Mouse (Mus musculus) intestine, postnatal 0 days (tissue): Measurements from ENCODE around the gene Jaml. TPM values are rescaled to one million over a fixed set of nuclear protein-coding genes. Genes with fewer than 3 reads are reported as not detected.

Source experiments
- ATAC-seq: fragments of 200-750 bp; cut with Nextera tagmentation; 2 replicates; pipeline ENCODE4 v1.8.0; 2017; ENCODE audit warnings: mild to moderate bottlenecking, moderate TSS enrichment, moderate library complexity
- H3K27ac ChIP-seq: fragments of 300-500 bp; sonication (generic); 2 replicates; pipeline ENCODE4 v1.5.1; 2014; ENCODE audit warnings: mild to moderate bottlenecking, low read depth, low read length, moderate library complexity
- H3K27me3 ChIP-seq: fragments of 300-500 bp; sonication (generic); replicated peaks from 2 replicates; pipeline ENCODE4 v1.6.1; 2014; ENCODE audit warnings: low read length, mixed read lengths; ENCODE audit not compliant: control insufficient read depth, insufficient read depth
- H3K36me3 ChIP-seq: fragments of 300-500 bp; sonication (generic); 2 replicates; pipeline ENCODE4 v1.6.1; 2014; ENCODE audit warnings: mild to moderate bottlenecking, moderate library complexity; ENCODE audit not compliant: control insufficient read depth, insufficient read depth
- H3K4me1 ChIP-seq: fragments of 300-500 bp; sonication (generic); replicated peaks from 2 replicates; pipeline ENCODE4 v1.6.1; 2014; ENCODE audit warnings: antibody characterized with exemption, low read length, mixed read lengths; ENCODE audit not compliant: control insufficient read depth, insufficient read depth
- H3K4me2 ChIP-seq: fragments of 300-500 bp; sonication (generic); replicated peaks from 2 replicates; pipeline ENCODE4 v1.6.1; 2014; ENCODE audit warnings: low read depth, mild to moderate bottlenecking, moderate library complexity
- H3K4me3 ChIP-seq: fragments of 300-500 bp; sonication (generic); 2 replicates; pipeline ENCODE4 v1.5.1; 2014; ENCODE audit warnings: low read depth, low read length
- H3K9ac ChIP-seq: fragments of 300-500 bp; sonication (generic); 2 replicates; pipeline ENCODE4 v1.6.1; 2014; ENCODE audit warnings: mild to moderate bottlenecking, low read depth, low read length
- H3K9me3 ChIP-seq: fragments of 300-500 bp; sonication (generic); 2 replicates; pipeline ENCODE4 v1.6.1; 2016; ENCODE audit warnings: mixed run types; ENCODE audit not compliant: control insufficient read depth
- CTCF ChIP-seq: sonication (generic); IDR thresholded peaks from 2 replicates; pipeline ENCODE4 v1.5.1; 2016; ENCODE audit warnings: low read depth, mild to moderate bottlenecking, control low read depth, antibody characterized with exemption, moderate library complexity
- WGBS: fragments of 180-500 bp; shearing (Covaris S2); extraction: QIAGEN DNeasy Blood & Tissue Kit; methylation state at CpG from one replicate; pipeline ENCODE4 v1.1.7; 2014; 5-methylcytosine and 5-hydroxymethylcytosine counted together
- polyA plus RNA-seq: library from polyadenylated mRNA; unstranded; fragments of >200 nt; fragmentation: Nextera tagmentation; extraction: Ambion mirVana; gene quantifications from 2 replicates; pipeline ENCODE4 v1.2.1, GENCODE M21; 2015

The Jaml gene
- polyA plus RNA-seq, 1 experiment from 2014 or later, result 221 TPM

DNA sequence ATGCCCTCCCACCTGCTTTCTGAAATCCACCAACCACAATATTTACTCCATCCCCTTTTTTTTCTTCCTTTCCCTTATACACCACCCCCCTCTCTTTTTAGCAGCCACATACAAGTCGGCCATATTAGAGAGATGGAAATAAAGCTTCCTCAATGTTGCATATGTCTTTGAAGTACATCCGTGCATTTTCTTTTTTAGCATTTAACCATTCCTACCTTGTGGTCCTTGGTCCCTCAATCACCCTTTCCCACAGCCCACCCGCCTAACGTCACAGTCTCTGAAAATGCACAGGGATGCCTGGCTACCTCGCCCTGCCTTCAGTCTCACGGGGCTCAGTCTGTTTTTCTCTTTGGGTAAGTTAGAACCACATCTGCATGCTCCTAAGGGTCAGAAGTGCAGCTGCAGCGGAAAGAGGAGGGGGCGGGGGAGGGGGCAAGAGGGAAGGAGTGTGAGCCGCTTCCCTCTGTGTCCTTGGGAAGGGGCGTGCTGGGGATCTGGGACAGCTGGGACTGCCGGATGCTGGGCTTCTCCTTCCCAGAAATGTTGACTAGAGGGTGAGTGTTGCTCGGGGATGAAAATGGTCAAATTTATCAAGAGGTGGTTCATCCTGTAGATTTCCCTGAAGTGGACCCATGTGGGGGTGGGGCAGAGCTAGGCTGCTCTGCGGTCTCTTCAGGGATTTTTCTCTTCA lies 38.9 kb downstream of the Jaml start, which contains the start of gene Scn2b:
TSS of gene Scn2b (plus strand) at position 42 of the 691 bp plus-strand sequence.
- peak within 1 kb of the TSS; percentile 23 for H3K27ac ChIP-seq
- no peaks in the 10 kb centered on the region for H3K36me3 ChIP-seq
- no peak for ATAC-seq
- TF ChIP-seq CTCF, result no peak
- no peaks in the 10 kb centered on the region for H3K27me3 ChIP-seq
- H3K9ac ChIP-seq, result 0 out of 2 replicates have a peak within 1 kb of the TSS, but pooled peaks have one; percentile 22
- peaks cover 16% of the 10 kb centered on the region; the same call in 1 of the 2 replicates for H3K4me1 ChIP-seq
- peak within 1 kb of the TSS; percentile 35 for H3K4me3 ChIP-seq
- WGBS, result 14% methylated on average over 13 of the region's 13 CpGs
- H3K9me3 ChIP-seq, result no peaks in the 10 kb centered on the region
- H3K4me2 ChIP-seq, result peak within 1 kb of the TSS; percentile 55

DNA sequence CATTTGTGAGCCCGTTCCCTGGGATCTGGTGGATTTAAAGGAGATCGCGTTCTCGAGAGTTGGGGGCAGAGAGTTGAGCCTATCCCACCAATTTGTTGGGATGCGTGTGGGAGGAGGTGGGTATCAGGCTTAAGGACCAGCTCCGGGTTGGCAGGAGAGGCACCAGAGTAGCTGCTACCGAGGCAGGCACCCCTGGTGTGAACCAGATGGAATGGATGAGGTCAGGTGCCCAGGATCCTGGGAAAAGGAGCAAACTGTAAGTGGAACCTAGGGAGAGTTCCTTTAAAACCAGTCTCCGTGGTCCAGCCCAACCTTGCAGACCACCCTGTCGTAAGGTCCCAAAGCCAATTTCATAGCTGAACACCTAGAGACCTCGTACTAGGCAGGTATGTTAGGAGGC lies 39.6 kb downstream of the Jaml start:
- H3K4me2 ChIP-seq, result peak overlapping the region; percentile 55
- WGBS, result 50% methylated on average over 10 of the region's 10 CpGs
- 0 out of 2 replicates have a peak overlapping the region, but pooled peaks have one; percentile 35 for H3K4me3 ChIP-seq
- no peaks in the 10 kb centered on the region for H3K9me3 ChIP-seq
- H3K4me1 ChIP-seq, result peaks cover 16% of the 10 kb centered on the region; the same call in 1 of the 2 replicates
- no peak for ATAC-seq
- no peak for TF ChIP-seq CTCF
- no peaks in the 10 kb centered on the region for H3K36me3 ChIP-seq
- H3K27me3 ChIP-seq, result no peaks in the 10 kb centered on the region
- H3K27ac ChIP-seq, result no peak overlapping the region
- H3K9ac ChIP-seq, result no peak overlapping the region

DNA sequence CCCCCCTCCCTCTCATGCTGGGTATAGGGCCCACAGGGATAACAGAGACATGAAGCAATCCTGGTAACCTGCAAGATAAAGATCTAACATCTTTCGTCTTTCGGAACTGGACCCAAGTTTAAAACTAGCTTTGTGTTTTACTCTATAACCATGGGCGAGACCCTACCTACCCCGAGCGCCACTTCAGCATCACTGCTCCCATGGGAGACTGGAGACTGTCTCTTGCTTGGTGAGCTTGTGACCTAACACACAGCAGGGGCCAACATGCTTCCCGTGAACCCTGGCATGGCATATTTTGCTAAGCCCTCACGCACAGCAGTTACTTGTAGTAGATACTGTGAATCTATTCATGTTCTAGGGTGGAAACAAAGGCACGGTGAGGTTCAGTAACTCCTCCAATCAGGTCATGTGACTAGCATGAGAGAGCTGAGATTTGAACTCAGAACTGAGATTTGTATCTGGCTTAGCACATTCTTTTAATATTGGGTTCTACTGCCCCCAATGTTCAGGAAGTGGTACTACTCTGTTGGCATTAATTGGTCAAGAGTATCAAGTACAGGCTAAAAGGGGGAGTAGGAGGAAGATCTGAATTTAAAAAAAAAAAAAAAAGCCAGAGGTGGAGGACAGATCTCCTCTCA lies 40.5 kb downstream of the Jaml start:
- no peaks in the 10 kb centered on the region for H3K27me3 ChIP-seq
- H3K4me3 ChIP-seq, result no peak overlapping the region
- peaks cover 16% of the 10 kb centered on the region; the same call in 1 of the 2 replicates for H3K4me1 ChIP-seq
- TF ChIP-seq CTCF, result peak; percentile 56
- no peaks in the 10 kb centered on the region for H3K9me3 ChIP-seq
- ATAC-seq, result no peak
- no peaks in the 10 kb centered on the region for H3K36me3 ChIP-seq
- no peak overlapping the region for H3K9ac ChIP-seq
- H3K4me2 ChIP-seq, result no peak overlapping the region
- WGBS, result 95% methylated on average over 8 of the region's 8 CpGs
- H3K27ac ChIP-seq, result no peak overlapping the region

DNA sequence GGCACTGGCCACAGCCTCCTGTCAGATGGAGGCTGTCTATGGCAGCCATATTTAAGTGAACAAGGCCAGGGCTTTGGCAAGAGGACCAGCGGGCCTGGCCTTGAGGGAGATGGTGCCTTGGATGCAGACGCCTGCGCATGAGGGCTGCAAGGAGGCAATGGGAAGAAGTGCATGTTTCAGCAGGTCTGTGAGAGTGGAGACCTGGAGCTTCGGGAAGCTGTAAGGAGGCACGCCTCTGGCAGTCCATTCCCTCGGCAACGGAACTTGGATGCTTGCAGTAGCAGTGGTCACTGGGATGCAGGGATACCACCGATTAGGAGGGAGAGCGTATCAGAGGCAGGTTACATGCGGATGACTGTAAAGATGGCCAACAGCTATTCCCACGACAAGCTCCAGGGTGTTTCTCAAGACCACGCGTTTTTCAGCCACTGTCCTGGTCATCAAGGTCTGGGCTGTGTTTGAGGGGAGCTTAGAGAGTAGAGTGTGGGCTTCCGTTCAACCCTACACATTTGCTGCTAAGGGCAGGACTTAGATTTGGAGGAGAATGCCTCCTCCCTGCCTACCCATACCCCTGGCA lies 41.1 kb downstream of the Jaml start:
- H3K4me3 ChIP-seq, result no peak overlapping the region
- WGBS, result 90% methylated on average over 14 of the region's 14 CpGs
- H3K27ac ChIP-seq, result no peak overlapping the region
- no peaks in the 10 kb centered on the region for H3K36me3 ChIP-seq
- H3K4me2 ChIP-seq, result no peak overlapping the region
- no peak for TF ChIP-seq CTCF
- H3K4me1 ChIP-seq, result peaks cover 16% of the 10 kb centered on the region; the same call in 1 of the 2 replicates
- H3K9ac ChIP-seq, result no peak overlapping the region
- no peak for ATAC-seq
- no peaks in the 10 kb centered on the region for H3K9me3 ChIP-seq
- no peaks in the 10 kb centered on the region for H3K27me3 ChIP-seq

DNA sequence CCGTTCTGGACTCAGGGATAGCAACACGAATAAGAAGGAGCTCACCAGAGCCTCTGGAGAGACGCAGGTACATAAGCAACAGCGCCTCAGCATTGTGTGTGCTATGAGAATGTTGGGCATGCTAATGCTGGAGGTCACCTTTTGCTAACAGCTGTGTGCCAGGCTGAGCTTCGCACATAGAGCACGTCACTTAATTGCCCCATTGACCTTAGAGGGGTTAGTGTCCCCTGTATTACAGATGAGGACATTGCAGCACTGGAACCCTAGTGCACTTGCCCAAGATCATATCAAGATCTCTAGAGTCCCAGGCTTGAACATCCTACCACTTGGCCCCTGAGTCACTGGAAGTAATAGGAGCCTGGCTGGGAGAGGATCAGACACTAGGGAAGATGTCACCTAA lies 41.6 kb downstream of the Jaml start:
- Histone ChIP-seq H3K9me3 (no peaks in the 10 kb centered on the region), H3K4me1 (peaks cover 16% of the 10 kb centered on the region; the same call in 1 of the 2 replicates), H3K27ac (no peak overlapping the region), H3K9ac (no peak overlapping the region), H3K36me3 (no peaks in the 10 kb centered on the region), H3K27me3 (no peaks in the 10 kb centered on the region), H3K4me2 (no peak overlapping the region), H3K4me3 (no peak overlapping the region)
- ATAC-seq, result no peak
- TF ChIP-seq CTCF, result no peak
- WGBS, result 88% methylated on average over 6 of the region's 6 CpGs

DNA sequence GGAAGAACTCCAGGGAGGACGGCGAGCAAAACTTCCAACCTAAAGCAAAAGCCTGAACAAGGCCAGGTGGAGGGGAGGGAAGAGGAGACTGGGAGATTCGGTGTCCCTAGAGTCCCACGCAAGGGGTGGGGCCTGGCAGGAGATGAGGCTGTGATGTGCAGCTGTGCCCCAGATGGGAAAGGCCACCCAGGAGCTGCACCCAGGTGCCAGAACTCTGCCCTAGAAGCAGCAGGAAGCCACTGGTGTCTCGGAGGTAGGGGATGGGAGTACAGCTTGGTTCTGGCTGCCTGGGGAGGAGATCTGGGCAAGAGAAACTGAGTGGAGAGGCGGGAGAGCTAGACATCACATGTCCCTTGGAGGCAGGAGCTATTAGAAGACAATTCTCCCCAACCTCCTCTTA lies 42.0 kb downstream of the Jaml start:
- Histone ChIP-seq H3K36me3 (no peaks in the 10 kb centered on the region), H3K9me3 (no peaks in the 10 kb centered on the region), H3K4me1 (peaks cover 13% of the 10 kb centered on the region; the same call in 1 of the 2 replicates), H3K27ac (no peak overlapping the region), H3K4me3 (no peak overlapping the region), H3K27me3 (no peaks in the 10 kb centered on the region), H3K9ac (no peak overlapping the region), H3K4me2 (no peak overlapping the region)
- 69% methylated on average over 6 of the region's 6 CpGs for WGBS
- TF ChIP-seq CTCF, result no peak
- ATAC-seq, result no peak
